Mouse (Mus musculus) thymus, postnatal 14 days (tissue): ENCODE measurements around the gene Ruvbl1.

Experiments
- DNase-seq: peaks from one replicate; pipeline ENCODE4 v3.0.0; 2021

Gene Ruvbl1

DNA sequence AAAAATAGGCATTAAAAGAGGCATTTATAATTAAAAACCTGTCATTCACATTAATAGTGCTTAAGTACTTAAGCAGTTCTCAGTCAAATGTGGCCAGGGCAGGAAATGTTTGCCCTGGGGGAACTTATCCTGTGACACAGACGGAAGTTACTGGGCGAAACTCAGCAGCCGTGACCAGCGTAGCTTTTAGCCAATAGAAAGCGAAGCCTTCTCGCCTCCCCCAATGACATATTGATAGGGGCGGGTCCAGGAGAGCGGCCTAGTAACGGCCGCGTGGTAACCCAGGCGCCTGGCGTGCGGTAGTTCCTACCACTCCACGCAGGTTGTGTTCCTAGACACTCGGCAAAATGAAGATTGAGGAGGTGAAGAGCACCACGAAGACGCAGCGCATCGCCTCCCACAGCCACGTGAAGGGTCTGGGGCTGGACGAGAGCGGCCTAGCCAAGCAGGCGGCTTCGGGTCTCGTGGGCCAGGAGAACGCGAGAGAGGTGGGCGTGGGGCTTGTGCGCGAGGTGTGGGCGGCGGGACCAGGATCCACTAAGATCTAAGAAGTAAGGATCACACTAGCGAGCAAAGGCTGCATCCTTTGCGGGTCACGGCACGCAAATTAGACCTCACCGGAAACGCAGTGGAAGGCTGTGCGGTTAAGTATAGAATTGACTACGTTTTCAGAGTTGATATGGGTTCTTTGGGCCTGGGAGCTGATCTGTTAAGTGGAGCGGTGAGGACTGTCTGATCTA, at the start of gene Ruvbl1:
Ruvbl1 (plus strand) TSS at position 229 of the 740 bp plus-strand sequence.
- peak; percentile 93 for DNase-seq

DNA sequence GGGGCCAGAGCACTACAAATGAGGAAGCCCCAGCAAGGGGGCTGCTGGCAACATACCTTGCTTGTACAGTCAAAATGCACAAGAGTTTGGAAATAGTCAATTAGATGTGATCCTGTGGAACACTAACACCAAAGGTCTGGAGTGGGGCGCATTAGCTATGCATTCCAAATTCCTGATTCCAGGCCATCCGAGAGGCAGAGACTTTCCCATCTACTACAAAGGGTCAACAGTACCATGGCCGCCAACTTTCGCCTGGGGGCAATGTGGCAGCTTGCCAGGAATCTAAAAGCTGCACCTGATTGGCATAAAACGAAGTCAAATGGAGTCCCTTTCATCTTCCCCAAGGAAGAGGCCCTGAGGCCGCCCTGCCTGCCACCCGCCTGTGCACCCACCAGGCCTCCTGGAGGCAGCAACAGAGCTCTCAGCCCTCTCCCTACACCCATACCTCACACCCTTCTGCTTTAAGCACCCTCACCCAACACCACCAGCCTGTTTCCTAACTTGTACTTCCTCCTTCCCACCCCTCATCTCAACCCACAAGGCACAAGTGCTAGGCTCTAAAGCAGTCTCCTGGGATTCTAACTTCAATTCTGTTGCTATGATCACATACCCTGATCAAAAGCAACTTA, 49.0 kb upstream of the Ruvbl1 start:
- DNase-seq = peak; percentile 18

GRCm38 (mm10) chr6:88431202-88431601, 34.0 kb upstream of the Ruvbl1 start:
- no peak for DNase-seq

DNA sequence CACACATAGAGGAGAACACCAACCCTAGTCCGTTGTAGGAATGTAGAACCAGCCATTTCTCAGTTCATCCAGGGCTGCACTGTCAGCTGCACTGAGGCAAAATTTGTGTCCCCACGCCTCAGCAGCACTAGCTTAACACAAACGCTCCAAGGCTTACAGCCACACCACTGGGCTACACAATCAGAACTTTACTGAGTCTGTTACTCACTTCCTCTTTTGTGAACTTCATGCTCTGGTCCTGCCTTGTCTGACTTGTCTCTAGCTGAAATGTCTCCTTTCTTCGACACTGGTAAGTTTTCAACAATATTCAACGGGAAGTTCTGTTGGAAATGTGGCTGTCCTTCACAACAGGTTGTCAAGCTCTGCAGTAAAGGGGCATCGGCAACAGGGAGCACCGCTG, 29.6 kb upstream of the Ruvbl1 start:
- DNase-seq = no peak

DNA sequence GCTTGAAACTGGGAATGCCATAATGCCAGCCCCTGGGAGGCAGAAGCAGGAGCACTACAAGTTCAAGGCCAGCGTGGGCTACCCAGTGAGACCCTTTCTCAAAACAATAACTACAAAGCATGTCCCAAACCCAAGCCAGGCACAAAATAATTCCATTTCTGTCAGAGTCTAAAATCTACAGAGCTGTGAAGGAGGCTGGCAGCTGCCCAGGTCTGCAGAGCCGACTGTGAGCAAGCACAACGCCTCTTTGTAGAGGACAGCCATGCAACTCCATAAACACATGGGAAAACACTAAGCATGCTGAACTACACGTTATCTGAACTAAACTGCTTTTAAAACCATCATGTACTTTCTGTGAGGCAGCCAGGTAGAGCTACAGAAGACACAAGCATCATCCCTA, 26.2 kb upstream of the Ruvbl1 start:
- DNase-seq = no peak

DNA sequence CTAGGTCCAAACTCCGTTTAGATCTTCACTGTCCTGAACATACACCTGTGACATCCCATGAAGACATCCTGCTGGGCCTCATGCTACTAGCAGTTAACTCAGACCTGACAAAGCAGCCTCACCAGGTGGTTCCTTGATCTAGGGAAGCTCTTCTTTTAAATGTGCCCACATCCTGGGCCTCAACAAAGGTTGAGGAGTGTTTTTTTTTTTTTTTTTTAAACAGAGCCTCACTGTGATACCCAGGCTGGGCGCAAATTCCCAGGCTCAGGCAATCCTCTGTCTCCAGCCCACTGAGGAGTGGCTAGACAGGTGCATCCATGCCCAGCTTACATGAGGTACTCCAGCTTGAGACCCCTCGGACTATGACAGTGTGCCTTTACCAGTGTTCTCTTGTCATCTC, 22.7 kb upstream of the Ruvbl1 start:
- peak; percentile 75 for DNase-seq

DNA sequence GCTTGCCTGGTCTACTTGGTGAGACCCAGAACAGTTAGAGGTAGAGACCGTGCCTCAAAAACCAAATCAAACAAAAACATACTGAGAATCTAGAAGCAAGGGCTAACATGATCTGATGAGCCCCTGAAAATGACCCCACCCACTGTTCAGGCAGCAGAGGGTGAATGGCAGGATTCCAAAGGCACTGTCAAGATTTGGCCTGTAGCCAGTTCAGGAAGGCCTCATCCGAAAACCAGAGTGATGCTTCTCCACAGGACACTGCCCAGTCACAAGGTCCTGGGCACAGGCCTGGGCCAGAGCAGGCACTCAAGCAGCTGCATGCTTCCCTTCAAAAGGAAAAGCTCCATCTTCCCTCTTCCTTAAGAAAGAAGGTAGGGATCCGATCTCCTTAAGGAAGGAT, 21.8 kb upstream of the Ruvbl1 start:
- no peak for DNase-seq

DNA sequence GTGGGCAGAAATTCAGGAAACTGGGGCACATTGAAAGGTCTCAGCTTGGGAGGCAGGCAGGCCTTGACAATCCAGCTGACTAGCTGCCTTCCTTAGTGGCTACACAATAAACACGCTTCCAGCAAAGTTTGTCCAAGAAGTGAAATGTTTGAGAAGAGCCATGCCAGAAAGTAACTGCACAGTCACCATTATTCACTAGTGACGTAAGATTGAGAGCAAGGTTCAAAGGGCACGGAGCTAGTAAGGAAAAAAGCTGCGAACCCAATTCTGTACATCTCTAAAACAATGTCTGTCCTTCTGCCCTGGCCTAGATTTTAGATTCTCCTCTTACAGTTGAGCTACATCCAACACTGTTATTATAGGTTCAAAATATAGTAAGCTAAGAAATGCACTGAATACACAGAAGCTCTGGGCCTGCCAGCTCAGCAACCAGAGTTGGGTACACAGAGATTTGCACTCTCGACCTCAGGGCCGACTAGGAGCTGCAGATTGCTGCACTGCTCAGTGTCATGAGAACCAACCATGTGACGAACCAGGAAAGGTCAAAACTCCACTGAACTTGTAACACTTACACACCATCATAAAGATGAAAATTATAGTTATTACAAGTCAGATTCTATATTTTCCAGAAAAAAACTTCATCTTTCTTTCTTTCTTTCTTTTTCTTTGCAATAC, 21.0 kb upstream of the Ruvbl1 start:
- DNase-seq = no peak

GRCm38 (mm10) chr6:88445661-88446060, 19.5 kb upstream of the Ruvbl1 start:
- no peak for DNase-seq

DNA sequence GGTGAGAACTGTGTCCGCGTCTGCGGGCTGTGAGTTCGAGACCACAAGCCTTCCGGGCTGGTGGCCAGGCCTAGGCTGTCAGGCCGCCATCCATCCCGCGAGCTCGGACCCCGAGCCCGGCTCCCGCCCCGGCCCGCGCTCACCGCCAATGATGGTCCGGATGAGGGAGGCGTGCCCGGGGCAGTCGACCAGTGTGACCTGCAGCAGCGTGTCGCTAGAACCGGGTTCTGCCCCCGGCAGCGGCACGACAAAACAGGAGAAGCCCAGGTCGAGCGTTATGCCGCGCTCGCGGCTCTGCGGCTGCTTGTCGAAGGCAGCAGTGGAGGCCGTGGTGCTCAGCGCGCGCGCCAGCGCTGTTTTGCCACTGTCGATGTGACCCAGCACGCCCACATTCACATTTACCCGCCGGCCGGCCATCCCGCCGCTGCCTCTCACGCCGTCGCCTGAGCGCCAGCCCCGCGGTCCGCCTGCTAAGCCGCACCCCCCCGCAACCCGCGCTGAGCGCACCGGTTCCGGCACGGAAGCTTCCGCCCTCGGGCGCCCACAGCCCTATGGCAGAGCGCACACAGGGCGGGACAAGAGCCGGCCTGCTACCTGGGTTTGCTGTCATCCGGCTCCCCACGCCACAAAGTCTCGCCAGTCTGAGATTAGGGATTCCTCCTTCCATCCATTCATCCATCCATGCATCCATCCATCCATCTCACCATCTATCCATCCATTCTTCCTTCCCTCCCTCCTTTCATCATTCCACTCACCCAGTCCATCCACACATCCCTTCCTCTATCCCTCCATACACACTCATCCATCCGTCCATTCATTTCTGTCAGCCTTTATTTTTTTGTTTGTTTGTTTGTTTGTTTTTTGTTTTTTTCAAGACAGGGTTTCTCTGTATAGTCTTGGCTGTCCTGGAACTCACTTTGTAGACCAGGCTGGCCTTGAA, 18.9 kb upstream of the Ruvbl1 start, which contains the start of gene Eefsec:
Eefsec (minus strand) TSS at position 477 of the 940 bp plus-strand sequence.
- peak; percentile 92 for DNase-seq

DNA sequence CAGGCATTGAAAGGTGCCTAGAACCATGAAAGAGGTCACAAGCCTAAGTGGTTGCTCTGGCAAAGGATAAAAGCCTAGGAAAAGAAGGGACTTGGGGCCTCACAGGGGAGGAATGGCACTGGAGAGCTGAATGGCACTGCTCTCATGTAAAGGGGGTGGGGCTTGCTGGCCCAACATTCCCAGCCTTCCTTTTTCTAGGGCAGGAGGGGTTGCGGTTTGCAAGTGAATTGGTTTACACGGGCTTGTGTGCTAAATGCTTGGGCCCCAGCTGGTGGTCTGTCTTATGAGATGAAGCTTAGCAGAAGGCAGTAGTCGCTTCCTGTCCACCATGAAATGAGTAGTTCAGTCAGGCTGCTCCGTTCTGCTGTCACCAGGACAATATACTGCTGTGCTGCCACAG, 17.8 kb upstream of the Ruvbl1 start:
- no peak for DNase-seq

GRCm38 (mm10) chr6:88454545-88454944, 10.7 kb upstream of the Ruvbl1 start:
- DNase-seq = no peak

GRCm38 (mm10) chr6:88469878-88470277, 4.7 kb downstream of the Ruvbl1 start:
- DNase-seq = no peak

GRCm38 (mm10) chr6:88480421-88480820, 15.2 kb downstream of the Ruvbl1 start:
- DNase-seq = no peak

GRCm38 (mm10) chr6:88483111-88483510, 17.9 kb downstream of the Ruvbl1 start:
- DNase-seq = no peak

GRCm38 (mm10) chr6:88483913-88484312, 18.7 kb downstream of the Ruvbl1 start:
- DNase-seq = no peak

DNA sequence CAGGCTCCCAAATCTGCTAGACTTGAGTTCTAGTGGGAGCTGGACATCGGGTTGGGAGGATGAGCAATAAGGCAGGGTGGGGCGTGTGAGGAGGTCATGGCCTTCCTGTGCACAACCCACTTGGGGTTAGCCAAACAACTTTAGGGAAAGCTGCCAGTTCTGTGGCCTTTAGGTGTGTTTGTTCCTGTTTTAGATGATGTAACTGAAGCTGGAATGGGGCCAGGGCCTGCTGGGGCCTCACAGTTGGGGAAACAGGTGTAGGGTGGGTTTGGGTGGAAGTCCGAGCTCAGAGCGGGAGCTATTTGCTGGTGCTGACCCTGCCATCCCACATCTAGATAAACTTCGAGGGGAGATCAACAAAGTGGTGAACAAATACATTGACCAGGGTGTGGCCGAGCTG, 20.2 kb downstream of the Ruvbl1 start:
- DNase-seq = no peak

GRCm38 (mm10) chr6:88486893-88487292, 21.7 kb downstream of the Ruvbl1 start:
- peak; percentile 74 for DNase-seq

- DNase-seq = no peak
Measured at GRCm38 (mm10) chr6:88489026-88489425, 23.8 kb downstream of the Ruvbl1 start.

DNA sequence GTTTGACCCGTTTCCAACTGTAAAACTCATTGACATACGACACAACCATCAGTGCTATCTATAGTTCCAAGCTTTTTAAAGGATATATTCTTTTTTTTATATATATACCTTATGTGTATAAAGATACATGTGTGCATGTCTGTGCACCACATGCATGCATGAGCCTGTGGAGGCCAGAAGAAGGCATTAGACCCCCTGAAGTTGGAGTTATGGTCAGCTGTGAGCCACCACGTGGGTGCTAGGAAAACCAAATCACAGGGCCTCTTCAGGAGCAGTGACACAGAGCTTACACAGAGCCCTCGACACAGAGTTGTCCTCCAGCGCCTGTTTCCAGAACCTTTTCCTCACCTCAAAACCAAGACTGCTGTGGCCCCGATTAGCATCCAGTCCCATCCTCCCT, 24.6 kb downstream of the Ruvbl1 start:
- no peak for DNase-seq

DNA sequence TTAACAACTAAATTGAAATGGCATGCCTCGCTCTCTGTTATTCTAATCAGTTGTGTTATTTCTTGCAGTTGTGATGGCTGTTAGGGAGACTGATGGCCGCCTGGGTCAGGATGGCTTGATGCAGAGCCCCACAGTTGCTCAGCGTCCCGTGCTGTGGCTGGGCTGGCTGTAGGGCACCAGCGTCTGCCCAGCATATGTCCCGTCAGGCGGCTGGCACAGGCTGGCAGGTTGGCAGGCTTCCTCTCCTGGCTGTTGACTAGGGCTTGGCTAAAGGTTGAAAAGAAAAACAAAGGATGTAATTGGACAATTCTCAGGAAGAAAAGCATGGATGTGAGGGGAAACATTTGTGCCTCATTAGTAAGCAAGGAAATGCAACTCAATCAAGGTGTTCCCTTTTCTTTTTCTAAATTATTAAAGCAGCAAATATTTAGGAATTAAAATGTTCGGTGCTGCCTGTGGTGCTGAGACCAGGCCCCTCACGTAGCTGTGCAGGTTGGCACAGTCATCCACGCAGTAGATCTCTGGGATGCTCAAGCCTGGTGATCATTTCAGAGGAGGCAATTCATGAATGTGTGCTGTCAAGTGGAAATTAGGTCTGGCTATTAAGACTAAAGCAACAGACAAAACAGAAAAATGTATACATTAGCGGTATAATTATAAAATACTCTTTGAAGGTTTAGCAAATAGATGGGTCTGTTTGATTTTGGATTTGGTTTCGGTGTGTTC, 25.6 kb downstream of the Ruvbl1 start:
- DNase-seq = no peak

- DNase-seq = no peak
Measured at GRCm38 (mm10) chr6:88493712-88494111, 28.5 kb downstream of the Ruvbl1 start.
